Mouse (Mus musculus) bone marrow macrophage, adult 2 months (primary cell): ENCODE measurements around the gene Syt15.

Source experiments
- CTCF ChIP-seq: IDR thresholded peaks from 2 replicates; pipeline ENCODE4 v1.5.1; 2012; ENCODE audit warnings: low read depth, mild to moderate bottlenecking, low read length, moderate library complexity
- POLR2A ChIP-seq: IDR thresholded peaks from 2 replicates; pipeline ENCODE4 v1.6.1; 2012; ENCODE audit warnings: mild to moderate bottlenecking, low read depth, low read length, borderline replicate concordance

GRCm38 (mm10) chr14:34201231-34202035 is 18.0 kb upstream of the Syt15 start, which contains the start of gene Gprin2:
- no peak for TF ChIP-seq CTCF
- no peak for TF ChIP-seq POLR2A
